Mouse (Mus musculus) heart, embryonic 16.5 days (tissue): Measurements from ENCODE around the gene Rpl36-ps4. TPM values are rescaled to one million over a fixed set of nuclear protein-coding genes. Genes with fewer than 3 reads are reported as not detected.
A peak's percentile ranks its signal among the peaks of the same experiment; 100 is the strongest.
"Not testable (repeated sequence)": the region's sequence is repeated elsewhere in the genome, so short reads cannot be mapped to it uniquely, and the experiment has no call there.

Experiments used
- ATAC-seq: fragments of 200-750 bp; cut with Nextera tagmentation; replicated peaks from 2 replicates; pipeline ENCODE4 v1.8.0; 2017; ENCODE audit warnings: moderate number of reproducible peaks; ENCODE audit not compliant: insufficient read depth, low FRiP score; ENCODE audit errors: extremely low read depth
- H3K27ac ChIP-seq: fragments of 300-500 bp; sonication (generic); 2 replicates; pipeline ENCODE4 v1.5.1; 2014; ENCODE audit warnings: mild to moderate bottlenecking, low read length, control low read depth, moderate library complexity
- H3K27me3 ChIP-seq: fragments of 300-500 bp; sonication (generic); 2 replicates; pipeline ENCODE4 v1.6.1; 2014; ENCODE audit warnings: low read length, mixed read lengths; ENCODE audit not compliant: control insufficient read depth, insufficient read depth
- H3K36me3 ChIP-seq: fragments of 300-500 bp; sonication (generic); 2 replicates; pipeline ENCODE4 v1.6.1; 2014; ENCODE audit not compliant: control insufficient read depth, insufficient read depth
- H3K4me1 ChIP-seq: fragments of 300-500 bp; sonication (generic); 2 replicates; pipeline ENCODE4 v1.6.1; 2014; ENCODE audit warnings: low read length, mixed read lengths; ENCODE audit not compliant: control insufficient read depth, insufficient read depth
- H3K4me2 ChIP-seq: fragments of 300-500 bp; sonication (generic); 2 replicates; pipeline ENCODE4 v1.6.1; 2014; ENCODE audit warnings: low read depth, mild to moderate bottlenecking, control low read depth, low read length
- H3K4me3 ChIP-seq: fragments of 300-500 bp; sonication (generic); 2 replicates; pipeline ENCODE4 v1.5.1; 2014; ENCODE audit warnings: mild to moderate bottlenecking, control low read depth, low read length
- H3K9ac ChIP-seq: fragments of 300-500 bp; sonication (generic); 2 replicates; pipeline ENCODE4 v1.6.1; 2014; ENCODE audit warnings: low read length, control low read depth
- H3K9me3 ChIP-seq: fragments of 300-500 bp; sonication (generic); replicated peaks from 2 replicates; pipeline ENCODE4 v1.6.1; 2016; ENCODE audit warnings: low read length; ENCODE audit not compliant: control insufficient read depth
- WGBS: fragments of 180-500 bp; shearing (Covaris S2); extraction: QIAGEN DNeasy Blood & Tissue Kit; methylation state at CpG from one replicate; pipeline ENCODE4 v1.1.7; 2014; 5-methylcytosine and 5-hydroxymethylcytosine counted together
- polyA plus RNA-seq: library from polyadenylated mRNA; unstranded; fragments of >200 nt; fragmentation: Nextera tagmentation; extraction: Ambion mirVana; gene quantifications from 2 replicates; pipeline ENCODE4 v1.2.1, GENCODE M21; 2015

Gene Rpl36-ps4
- polyA plus RNA-seq, 1 experiment from 2014 or later = not detected

DNA sequence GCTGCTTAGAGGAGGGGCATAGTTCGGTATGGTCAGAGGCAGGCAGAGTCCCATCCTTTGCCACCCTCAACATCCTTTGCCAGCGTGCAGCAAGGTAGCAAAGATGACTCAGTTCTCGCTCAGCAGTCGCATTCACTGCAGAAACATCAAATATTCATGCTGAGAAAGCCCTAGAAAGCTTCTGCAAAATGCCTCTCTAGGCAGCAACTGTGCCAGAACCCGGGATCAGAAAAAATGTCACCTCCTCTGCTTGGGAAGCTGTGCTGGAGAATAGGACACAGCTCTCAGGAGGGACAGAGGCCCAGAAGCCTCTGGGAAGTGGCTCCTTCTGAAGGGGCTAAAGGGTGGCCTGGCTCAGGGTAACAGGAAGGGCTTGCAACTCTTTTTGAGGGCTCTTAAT is 2.7 kb upstream of the Rpl36-ps4 start:
- no peak for ATAC-seq
- 84% methylated on average over 5 of the region's 5 CpGs for WGBS
- H3K27me3 ChIP-seq = no peaks in the 10 kb centered on the region
- H3K4me1 ChIP-seq = no peaks in the 10 kb centered on the region
- H3K9ac ChIP-seq = no peak overlapping the region
- H3K9me3 ChIP-seq = no peaks in the 10 kb centered on the region
- no peak overlapping the region for H3K27ac ChIP-seq
- H3K4me3 ChIP-seq = no peak overlapping the region
- no peak overlapping the region for H3K4me2 ChIP-seq
- H3K36me3 ChIP-seq = no peaks in the 10 kb centered on the region

DNA sequence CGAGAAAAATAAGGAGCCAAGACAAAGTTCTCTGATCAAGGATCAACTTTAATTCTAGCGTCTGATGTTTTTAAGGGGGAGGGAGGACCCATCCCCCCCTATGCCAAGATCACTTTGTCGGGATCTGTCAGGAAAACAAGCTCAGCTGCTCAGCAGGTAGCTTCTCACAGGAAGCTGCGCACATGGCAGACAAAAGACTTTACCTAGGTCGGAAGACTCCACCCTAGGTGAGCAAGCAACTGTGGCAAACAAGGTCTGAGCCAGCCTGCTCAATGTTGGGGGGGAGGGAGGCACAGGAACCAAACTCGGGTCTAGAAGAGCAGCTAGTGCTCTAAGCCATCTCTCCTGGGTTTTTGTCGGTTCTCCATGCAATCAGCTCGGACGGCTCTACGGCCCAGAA is 13.5 kb downstream of the Rpl36-ps4 start:
- Histone ChIP-seq H3K4me2 (no peak overlapping the region), H3K27ac (no peak overlapping the region), H3K36me3 (no peaks in the 10 kb centered on the region), H3K4me3 (no peak overlapping the region), H3K9ac (no peak overlapping the region), H3K4me1 (no peaks in the 10 kb centered on the region), H3K9me3 (no peaks in the 10 kb centered on the region; the same call in 1 of the 2 replicates), H3K27me3 (no peaks in the 10 kb centered on the region)
- WGBS = 75% methylated on average over 10 of the region's 10 CpGs
- ATAC-seq = no peak

DNA sequence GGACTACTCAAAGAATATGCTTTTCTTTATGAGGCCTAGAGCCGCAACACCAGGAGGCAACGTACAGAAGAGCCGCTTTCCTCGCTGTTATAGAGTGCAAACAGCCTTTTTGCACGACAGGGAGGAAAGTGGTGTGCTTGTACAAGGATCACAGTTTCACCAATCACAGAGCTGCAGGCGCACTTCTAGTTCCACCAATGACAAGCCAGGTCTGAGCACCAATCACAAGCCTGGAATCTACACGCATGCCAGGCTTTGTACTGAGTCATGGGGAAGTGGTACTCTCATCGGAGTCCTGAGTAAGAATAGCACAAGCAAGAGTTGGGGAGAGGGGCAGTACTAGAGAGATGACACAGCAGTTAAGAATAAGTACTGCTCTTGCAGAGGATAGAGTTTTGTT is 14.0 kb downstream of the Rpl36-ps4 start:
- Histone ChIP-seq H3K4me1 (no peaks in the 10 kb centered on the region), H3K9me3 (no peaks in the 10 kb centered on the region; the same call in 1 of the 2 replicates), H3K36me3 (no peaks in the 10 kb centered on the region), H3K27me3 (no peaks in the 10 kb centered on the region), H3K27ac (no peak overlapping the region), H3K9ac (no peak overlapping the region), H3K4me2 (no peak overlapping the region), H3K4me3 (no peak overlapping the region)
- WGBS = 76% methylated on average over 8 of the region's 8 CpGs
- ATAC-seq = no peak

DNA sequence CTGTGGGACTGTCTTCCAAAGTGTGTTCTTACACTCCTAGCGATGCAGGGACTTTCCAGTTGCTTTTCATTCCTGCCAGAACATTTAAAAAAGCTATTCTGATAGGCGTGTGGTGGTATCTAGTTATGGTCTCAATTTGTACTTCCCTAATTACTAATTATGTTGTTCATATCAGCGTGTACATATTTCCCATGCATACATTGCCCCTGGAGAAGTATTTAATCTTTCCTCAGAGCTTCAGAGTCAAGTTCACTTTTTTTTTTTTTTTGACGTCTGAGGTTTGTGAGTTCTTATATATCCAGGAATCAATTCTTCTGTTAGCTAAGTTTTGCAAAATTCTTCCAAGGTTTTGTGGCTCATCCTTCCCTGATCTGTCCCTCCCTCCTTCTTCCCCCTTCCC is 15.4 kb downstream of the Rpl36-ps4 start:
- no peaks in the 10 kb centered on the region for H3K27me3 ChIP-seq
- H3K4me3 ChIP-seq = no peak overlapping the region
- no peak overlapping the region for H3K9ac ChIP-seq
- no peak overlapping the region for H3K27ac ChIP-seq
- 86% methylated on average over 4 of the region's 4 CpGs for WGBS
- no peaks in the 10 kb centered on the region; the same call in 1 of the 2 replicates for H3K9me3 ChIP-seq
- no peaks in the 10 kb centered on the region for H3K36me3 ChIP-seq
- H3K4me1 ChIP-seq = no peaks in the 10 kb centered on the region
- no peak for ATAC-seq
- no peak overlapping the region for H3K4me2 ChIP-seq

DNA sequence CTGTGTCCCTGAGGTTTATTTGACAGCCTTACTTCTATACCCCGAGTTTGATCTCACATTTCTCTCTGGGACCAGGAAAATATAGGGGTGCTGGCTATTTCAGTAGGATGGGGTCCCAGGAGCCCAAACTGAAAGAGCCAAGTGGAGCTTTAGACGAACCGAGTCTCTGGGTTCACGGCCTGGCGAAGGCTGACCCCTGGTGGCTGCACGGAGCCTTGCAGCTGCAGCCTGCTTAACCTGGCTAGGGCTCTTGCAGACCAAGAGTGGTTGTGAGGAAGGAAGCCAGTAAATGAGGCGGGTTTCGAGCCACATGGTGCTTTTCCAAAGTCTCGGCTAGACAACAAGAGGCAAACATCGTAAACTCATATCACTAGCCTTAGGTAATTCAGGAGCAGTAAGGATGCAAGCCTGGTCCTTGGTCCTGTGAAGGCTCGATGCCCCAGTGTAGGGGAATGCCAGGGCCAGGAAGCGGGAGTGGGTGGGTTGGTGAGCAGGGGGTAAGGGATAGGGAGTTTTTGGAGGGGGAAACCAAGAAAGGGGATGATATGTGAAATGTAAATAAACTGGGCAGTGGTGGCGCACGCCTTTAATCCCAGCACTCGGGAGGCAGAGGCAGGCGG is 28.3 kb downstream of the Rpl36-ps4 start:
- ATAC-seq = 0 out of 2 replicates have a peak, but pooled peaks have one; percentile 37
- Histone ChIP-seq H3K4me2 (no peak overlapping the region), H3K9ac (no peak overlapping the region), H3K4me1 (no peaks in the 10 kb centered on the region), H3K9me3 (no peaks in the 10 kb centered on the region), H3K27me3 (no peaks in the 10 kb centered on the region), H3K4me3 (no peak overlapping the region), H3K36me3 (no peaks in the 10 kb centered on the region), H3K27ac (no peak overlapping the region)
- WGBS = 39% methylated on average over 16 of the region's 16 CpGs

DNA sequence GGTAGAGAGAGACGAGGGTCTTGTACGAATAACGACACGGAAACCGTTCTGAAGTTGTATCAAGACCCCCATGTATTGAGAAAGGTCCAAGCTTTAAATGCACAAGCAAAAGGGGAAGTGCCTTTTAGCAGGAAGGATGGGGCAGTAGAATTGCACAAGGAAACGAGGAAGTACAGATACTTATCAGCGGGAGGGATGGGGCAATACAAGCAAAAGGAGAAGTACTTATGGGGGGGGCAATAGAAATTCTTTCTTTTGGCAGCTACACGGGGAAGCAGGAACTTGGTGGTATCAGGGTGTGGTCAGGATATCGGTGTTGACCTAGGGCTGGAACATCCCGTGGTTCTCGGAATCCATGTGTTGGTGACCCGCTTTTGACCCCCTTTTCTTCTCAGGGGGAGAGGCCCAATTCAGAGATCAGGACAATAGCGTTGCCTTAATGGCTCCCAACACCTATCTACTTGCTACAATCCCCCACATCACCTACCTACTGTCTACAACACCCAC is 33.9 kb downstream of the Rpl36-ps4 start:
- 80% methylated on average over 12 of the region's 13 CpGs for WGBS
- not testable (repeated sequence) for H3K9ac ChIP-seq, H3K4me2 ChIP-seq, H3K36me3 ChIP-seq, H3K4me3 ChIP-seq, H3K27ac ChIP-seq, H3K27me3 ChIP-seq, H3K9me3 ChIP-seq, ATAC-seq, H3K4me1 ChIP-seq

DNA sequence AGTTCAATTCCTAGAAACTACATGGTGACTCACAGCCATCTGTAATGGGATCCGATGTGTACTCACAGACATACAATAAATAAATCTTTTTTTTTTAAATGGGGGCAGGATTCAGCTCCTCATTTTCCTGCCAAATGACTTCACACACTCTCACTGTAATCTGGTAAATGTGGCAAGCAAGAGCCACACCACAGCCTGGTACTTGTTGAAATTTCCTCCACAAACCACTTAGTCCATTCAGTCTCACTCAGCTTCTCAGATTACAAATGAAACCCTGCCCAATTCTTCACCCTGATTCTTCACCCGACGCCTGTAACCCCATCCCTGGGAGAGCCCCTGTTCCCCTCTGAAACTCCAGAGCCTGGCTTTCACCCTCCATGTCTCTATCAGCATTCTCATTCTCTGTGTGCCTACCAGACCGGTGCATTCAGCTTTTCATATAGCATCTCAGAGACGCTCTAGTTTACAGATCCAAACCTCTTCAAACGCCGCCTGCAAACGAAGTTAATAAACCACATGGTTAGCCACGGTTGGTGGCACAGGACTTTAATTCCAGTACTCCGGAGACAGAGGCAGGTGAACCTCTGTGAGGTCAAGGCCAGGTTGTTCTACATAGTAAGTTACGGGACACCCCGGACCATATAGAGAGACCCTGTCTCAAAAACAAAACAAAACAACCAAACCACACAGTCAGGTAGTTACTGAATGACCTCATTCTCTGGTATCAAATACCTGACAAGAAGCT is 36.5 kb downstream of the Rpl36-ps4 start:
- Histone ChIP-seq H3K9me3 (no peaks in the 10 kb centered on the region; the same call in 1 of the 2 replicates), H3K4me1 (no peaks in the 10 kb centered on the region), H3K27ac (no peak overlapping the region), H3K4me3 (no peak overlapping the region), H3K4me2 (no peak overlapping the region), H3K27me3 (no peaks in the 10 kb centered on the region), H3K9ac (no peak overlapping the region), H3K36me3 (no peaks in the 10 kb centered on the region)
- no peak for ATAC-seq
- WGBS = 71% methylated on average over 12 of the region's 12 CpGs

DNA sequence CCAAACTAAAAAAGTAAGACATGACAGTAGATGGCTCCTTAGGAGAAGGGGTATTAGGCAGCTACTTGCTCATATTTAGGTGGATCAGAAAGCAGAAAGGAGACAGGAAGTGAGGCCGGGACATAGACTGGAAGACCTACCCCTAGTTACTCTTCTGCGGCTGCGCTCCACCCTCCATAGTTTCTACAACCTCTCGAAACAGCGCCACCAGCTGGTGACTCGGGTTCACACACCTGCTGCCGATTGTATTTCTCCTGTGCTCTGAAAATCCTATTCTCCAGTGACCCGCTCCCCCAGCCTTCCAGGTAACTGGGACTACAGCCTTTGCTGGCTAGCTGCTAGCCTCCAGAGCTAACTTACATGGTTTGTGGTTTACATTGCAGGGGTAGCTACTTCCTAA is 37.5 kb downstream of the Rpl36-ps4 start:
- Histone ChIP-seq H3K9ac (no peak overlapping the region), H3K4me2 (no peak overlapping the region), H3K9me3 (no peaks in the 10 kb centered on the region; the same call in 1 of the 2 replicates), H3K4me3 (no peak overlapping the region), H3K4me1 (no peaks in the 10 kb centered on the region), H3K27ac (no peak overlapping the region), H3K27me3 (no peaks in the 10 kb centered on the region), H3K36me3 (no peaks in the 10 kb centered on the region)
- 63% methylated on average over 8 of the region's 8 CpGs for WGBS
- ATAC-seq = no peak

DNA sequence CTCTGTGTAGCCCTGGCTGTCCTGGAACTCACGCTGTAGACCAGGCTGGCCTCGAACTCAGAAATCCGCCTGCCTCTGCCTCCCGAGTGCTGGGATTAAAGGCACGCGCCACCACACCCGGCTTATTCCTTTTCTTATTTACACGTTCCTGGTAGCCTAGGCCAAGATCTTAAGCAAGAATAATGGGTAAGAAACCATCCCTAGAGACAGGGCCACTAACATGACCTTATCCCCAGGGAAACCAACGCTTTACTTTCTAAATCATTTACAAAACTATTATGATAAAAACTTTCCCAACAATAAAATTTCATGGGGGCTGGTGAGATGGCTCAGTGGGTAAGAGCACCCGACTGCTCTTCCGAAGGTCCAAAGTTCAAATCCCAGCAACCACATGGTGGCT is 38.6 kb downstream of the Rpl36-ps4 start:
- not testable (repeated sequence) for H3K4me2 ChIP-seq, ATAC-seq, H3K9ac ChIP-seq, H3K4me3 ChIP-seq, H3K27ac ChIP-seq, H3K36me3 ChIP-seq, H3K27me3 ChIP-seq, H3K9me3 ChIP-seq, H3K4me1 ChIP-seq
- WGBS = 86% methylated on average over 11 of the region's 11 CpGs
